Mouse (Mus musculus): ENCODE measurements around the gene Exoc6b.

GRCm38 (mm10) chr6:84798736-84799135 lies 270.6 kb downstream of the Exoc6b start:
- TF ChIP-seq CTCF (IDR thresholded peaks at IDR 0.05; ENCODE audit: insufficient read depth, low read depth, low read length) (no peak), POLR2A (IDR thresholded peaks at IDR 0.05; ENCODE audit: insufficient read depth, low read depth, low read length) (no peak)

All from olfactory bulb, adult 2 months (tissue).